Mouse (Mus musculus) spleen, adult 2 months (tissue): Measurements from ENCODE around the gene Gbx1.
A peak's percentile ranks its signal among the peaks of the same experiment; 100 is the strongest.

Source experiments
- CTCF ChIP-seq: fragments of 200-500 bp; IDR thresholded peaks from 2 replicates; pipeline ENCODE4 v1.5.1; 2011; ENCODE audit warnings: mild to moderate bottlenecking, inconsistent platforms; ENCODE audit not compliant: insufficient read depth, insufficient read length, insufficient replicate concordance; ENCODE audit errors: extremely low read depth
- POLR2A ChIP-seq: fragments of 200-500 bp; IDR thresholded peaks from 2 replicates; pipeline ENCODE4 v1.6.1; 2011; ENCODE audit warnings: low read depth, low read length, inconsistent platforms

DNA sequence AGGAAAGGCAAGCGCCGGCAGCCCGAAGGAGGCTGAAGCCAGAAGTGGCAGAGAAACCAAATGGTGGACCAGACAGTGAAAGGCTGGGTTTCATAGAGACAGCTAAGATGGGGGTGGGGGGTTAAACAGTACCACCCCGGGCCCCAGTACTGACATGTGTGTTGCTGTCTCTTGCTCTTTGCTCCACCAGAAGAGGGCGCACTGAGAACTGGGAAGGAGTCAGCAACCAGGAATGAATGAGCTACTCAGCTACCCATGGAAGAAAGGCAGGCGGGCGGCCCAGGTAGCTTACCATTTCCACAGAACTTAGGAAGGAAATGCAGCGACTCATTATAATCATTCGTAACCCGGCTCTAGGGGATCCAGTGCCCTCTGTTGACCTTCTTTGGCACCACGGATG lies 16.4 kb downstream of the Gbx1 start:
- TF ChIP-seq CTCF (peak; percentile 23; the same call in 1 of the 2 replicates), POLR2A (no peak)
